Mouse (Mus musculus) lung, postnatal 36 days (tissue): Measurements from ENCODE around the gene Katnal1.

ENCODE experiments used
- DNase-seq: peaks from one replicate; pipeline ENCODE4 v3.0.0; 2022; ENCODE audit warnings: mixed read lengths

Gene Katnal1

GRCm38 (mm10) chr5:148929116-148929449, at the start of gene Katnal1:
TSS of gene Katnal1 (minus strand) at chr5:148929320.
- DNase-seq = no peak

- no peak for DNase-seq
These were observed 49.5 kb upstream of the Katnal1 start for GRCm38 (mm10) chr5:148978458-148979165.

DNA sequence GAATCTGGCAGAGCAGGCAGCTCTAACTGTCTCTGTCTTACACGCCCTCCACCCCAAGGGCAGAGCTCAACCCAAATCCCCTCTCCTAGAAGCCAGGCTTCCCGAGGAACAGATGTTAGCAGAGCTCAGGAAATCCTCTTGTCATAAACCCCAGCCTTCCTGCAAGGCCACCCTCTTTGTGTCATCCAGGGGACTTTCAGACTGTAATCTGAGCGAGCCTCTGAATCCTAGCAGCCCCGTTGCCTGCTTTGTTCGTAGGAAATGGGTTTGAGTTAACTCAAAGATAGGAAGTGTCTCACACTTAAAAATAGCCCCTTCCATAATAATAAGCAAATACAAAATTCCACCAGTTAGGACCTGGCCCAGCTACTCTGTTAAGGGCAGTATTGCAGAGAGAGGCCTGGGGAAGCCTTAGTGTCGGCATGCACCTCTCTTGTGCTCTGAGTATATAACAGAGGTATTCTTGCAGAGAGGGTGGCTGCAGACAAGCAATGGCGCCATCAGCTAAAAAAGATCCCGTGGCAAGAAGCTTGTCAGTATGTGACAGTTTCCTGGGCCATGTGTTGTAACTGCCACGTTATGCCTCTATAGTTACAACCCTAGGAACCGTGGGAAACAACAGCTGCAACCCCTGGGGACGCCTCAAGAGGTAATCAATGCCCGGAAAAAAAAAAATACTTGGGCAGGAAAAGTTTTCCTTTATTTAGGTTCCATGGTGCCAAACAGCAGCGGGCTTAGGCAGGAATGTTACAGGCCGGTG, 48.8 kb upstream of the Katnal1 start:
- DNase-seq = peak; percentile 22

DNA sequence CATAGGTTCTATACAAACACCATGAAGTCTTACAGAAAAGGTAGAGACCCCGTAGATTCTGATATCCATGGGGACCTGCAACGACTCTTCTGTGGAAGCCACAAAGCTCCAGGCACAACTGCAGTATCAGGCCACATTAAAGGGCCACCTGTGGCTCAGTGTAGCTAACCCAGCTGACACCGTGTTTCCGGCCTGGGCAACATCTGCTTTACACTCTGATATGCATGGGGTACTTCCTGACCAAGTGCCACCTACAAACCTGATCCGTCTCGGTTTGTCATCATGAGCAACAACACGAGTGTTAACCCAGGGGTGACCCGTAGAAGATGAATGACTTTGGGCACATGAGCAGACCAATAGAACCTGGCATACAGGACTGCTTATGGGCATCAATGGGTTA, 47.8 kb upstream of the Katnal1 start:
- peak; percentile 29 for DNase-seq

- DNase-seq = no peak
These were observed 45.9 kb upstream of the Katnal1 start for GRCm38 (mm10) chr5:148975035-148975434.

GRCm38 (mm10) chr5:148973019-148973668, 44.0 kb upstream of the Katnal1 start:
- no peak for DNase-seq

- no peak for DNase-seq
These were observed 43.0 kb upstream of the Katnal1 start for GRCm38 (mm10) chr5:148972167-148972566.

GRCm38 (mm10) chr5:148969648-148970047, 40.5 kb upstream of the Katnal1 start:
- DNase-seq = peak; percentile 63

DNA sequence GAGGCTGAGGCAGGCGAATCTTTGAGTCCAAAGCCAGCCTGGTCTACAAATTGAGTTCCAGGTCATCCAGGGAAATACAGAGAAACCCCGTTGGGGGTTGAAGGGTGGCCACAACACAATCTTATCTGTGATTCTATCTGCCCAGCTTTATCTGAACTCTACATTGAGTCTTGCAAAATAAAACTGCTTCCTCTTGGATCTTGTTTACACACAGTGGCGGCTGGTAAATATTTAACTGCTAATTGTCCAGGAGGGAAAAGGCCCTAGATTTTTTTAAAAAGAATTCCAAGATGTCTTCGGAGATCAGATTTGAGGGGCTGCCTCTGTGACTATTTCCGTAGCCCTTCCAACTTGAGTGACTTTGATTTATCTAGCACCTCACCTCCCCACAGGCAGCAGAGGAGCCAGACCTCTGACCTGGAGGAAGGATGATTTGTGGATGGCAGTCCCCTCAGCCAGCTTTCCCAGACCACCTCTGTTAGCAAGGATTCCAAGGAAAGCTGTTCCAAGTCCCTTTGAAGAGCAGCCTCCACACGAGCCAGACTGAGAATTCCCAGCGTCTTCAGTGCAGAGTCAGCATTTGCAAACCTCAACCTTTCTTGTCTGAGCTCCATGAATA, 39.9 kb upstream of the Katnal1 start:
- no peak for DNase-seq

GRCm38 (mm10) chr5:148968179-148968578, 39.1 kb upstream of the Katnal1 start:
- no peak for DNase-seq

DNA sequence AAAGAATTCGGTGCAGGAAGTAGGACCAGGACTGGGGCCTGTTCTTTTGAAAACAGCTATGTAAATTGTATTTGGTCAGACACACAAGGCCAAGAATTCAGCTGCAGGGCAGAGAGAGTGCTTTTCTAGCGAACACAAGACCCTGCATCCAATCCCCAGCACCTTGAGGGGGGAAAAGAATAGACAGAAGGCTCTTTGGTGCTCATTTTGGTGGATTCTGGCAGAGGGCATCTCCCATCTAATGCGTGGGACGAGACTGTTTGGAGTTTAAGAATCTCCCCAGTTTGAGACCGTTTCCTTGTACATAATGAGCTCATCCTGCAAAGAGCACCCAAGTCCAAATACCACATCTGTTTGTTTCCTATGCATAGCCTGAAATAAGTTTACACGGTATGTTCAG, 37.3 kb upstream of the Katnal1 start:
- no peak for DNase-seq

- DNase-seq = peak; percentile 55
These were observed 36.7 kb upstream of the Katnal1 start for GRCm38 (mm10) chr5:148965691-148966333.

GRCm38 (mm10) chr5:148965089-148965591, 36.0 kb upstream of the Katnal1 start:
- no peak for DNase-seq

DNA sequence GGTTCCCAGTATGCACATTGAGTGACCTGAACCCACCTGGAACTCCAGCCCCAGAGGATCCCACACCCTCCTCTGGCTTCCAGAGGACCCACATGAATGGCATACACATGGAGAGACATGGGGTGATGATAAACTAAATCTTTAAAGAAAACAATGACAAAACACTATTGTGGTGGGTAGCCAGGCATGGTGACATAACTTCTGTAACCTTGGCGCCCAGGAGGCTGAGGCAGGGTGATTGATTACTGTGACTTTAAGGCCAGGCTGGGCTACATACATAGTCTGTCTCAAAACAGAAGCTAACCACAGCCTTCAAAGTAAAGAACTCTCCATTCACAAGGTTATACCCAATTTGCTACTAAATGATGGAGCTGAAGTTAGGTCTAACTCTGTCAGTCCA, 35.1 kb upstream of the Katnal1 start:
- no peak for DNase-seq

- no peak for DNase-seq
These were observed 31.1 kb upstream of the Katnal1 start for GRCm38 (mm10) chr5:148960211-148960610.

DNA sequence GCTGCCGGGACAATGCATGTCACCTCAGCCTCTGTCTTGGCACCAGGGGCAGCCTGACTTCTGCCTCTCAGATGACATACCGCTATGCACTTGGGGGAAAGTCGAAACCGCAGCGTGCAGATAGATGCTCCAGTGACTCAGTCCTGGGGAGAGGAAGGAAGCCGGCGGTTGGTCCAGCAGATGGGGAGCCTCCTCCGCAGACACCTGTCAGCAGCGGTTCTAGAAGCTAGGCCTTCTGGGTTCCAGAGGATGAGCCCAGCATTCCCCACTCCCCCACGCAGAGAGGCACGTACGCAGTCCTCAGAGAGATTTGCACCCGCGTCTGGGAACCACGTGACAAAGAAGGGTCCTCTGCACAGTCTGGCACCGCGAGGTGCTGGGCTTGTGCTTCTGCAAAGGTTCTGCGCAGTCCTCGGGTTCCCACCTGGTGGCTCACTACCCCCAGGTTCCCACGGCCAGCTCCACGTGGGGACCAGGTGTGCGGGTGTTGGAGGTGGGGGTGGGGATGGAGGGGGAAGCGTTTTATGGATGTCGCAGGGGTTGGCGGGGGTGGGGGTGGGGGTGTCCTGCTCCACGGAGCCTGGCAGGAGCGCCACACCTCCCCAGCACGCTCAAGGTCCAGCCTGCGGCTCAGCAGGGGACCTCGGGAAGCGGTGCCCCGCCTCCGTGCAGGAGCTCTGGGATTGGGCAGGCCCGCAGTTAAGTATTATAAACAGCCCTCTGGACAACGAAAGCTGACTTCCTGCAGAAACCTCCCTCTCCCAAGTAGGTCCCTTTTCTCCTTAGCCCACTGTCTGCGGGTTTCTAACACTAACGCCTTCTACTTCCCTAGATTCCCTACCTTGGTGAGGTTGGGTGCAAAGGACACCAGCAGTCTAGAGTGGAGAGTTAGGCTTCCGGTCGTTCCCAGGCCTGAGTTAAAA, 30.2 kb upstream of the Katnal1 start:
- peak; percentile 65 for DNase-seq

DNA sequence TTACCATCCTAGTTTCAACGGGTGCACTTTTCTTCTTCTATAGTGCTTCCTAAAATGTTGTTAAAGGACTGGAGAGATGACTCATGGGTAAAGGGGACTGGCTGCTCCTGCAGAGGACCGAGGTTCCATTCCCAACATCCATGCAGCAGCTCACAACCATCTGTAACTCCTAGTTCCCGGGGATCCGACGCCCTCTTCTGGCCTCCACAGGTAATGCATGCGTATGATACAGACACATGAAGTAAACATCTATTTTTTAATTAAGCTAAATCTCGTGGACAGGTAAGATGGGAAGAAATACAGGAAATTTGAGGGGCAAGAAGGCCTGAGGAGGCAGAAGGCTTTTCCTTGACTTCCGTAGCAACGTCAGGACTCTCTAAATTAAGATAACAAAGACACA, 29.2 kb upstream of the Katnal1 start:
- peak; percentile 54 for DNase-seq

GRCm38 (mm10) chr5:148956898-148957535, 27.9 kb upstream of the Katnal1 start:
- DNase-seq = no peak

- DNase-seq = no peak
These were observed 27.0 kb upstream of the Katnal1 start for GRCm38 (mm10) chr5:148956091-148956490.

- no peak for DNase-seq
These were observed 26.5 kb upstream of the Katnal1 start for GRCm38 (mm10) chr5:148955575-148955974.
